Mouse (Mus musculus): Measurements from ENCODE around the gene Iscu.

Gene Iscu

GRCm38 (mm10) chr5:113818572-113818971, 46.0 kb downstream of the Iscu start:
- no peak for DNase-seq

- no peak for DNase-seq
Observed at GRCm38 (mm10) chr5:113824228-113824627, 51.7 kb downstream of the Iscu start.

GRCm38 (mm10) chr5:113825558-113825957, 53.0 kb downstream of the Iscu start:
- DNase-seq, result no peak

- no peak for DNase-seq
Observed at GRCm38 (mm10) chr5:113826619-113827018, 54.1 kb downstream of the Iscu start.

Data from kidney, postnatal 25 days (tissue).